Comparison of ENCODE assay signal across 8 mouse cellular contexts in genomic region chr11:50114329-50114728, GRCm38 (mm10). TPM values are rescaled to one million over a fixed set of nuclear protein-coding genes. Genes with fewer than 3 reads are reported as not detected.
A peak's percentile ranks its signal among the peaks of the same experiment; 100 is the strongest.
DNase-seq lines count a peak whose midpoint lies in the region; ATAC-seq and TF ChIP-seq lines count a peak whose summit lies in the region.

No protein-coding gene starts in this region.

- no peaks in the 10 kb centered on the region for H3K27me3 ChIP-seq in forebrain, embryonic 11.5 days (ENCODE audit: control insufficient read depth, insufficient read depth, low read length)
- no peaks in the 10 kb centered on the region for H3K27me3 ChIP-seq in hindbrain, embryonic 14.5 days (ENCODE audit: control insufficient read depth, insufficient read depth, low read length)
- H3K27me3 ChIP-seq in thymus, adult 2 months (ENCODE audit: control insufficient read depth, insufficient read depth, low read length), result no peaks in the 10 kb centered on the region

- no peak for ATAC-seq in forebrain, embryonic 11.5 days (replicated peaks; ENCODE audit: low FRiP score)
- ATAC-seq in hindbrain, embryonic 14.5 days (ENCODE audit: low FRiP score), result no peak

- H3K27ac ChIP-seq in forebrain, embryonic 11.5 days (ENCODE audit: low read depth, low read length), result no peak overlapping the region
- no peak overlapping the region for H3K27ac ChIP-seq in hindbrain, embryonic 14.5 days
- no peak overlapping the region for H3K27ac ChIP-seq in thymus, adult 2 months (ENCODE audit: control insufficient read depth, insufficient read depth, low read length)

- H3K36me3 ChIP-seq in forebrain, embryonic 11.5 days (ENCODE audit: control insufficient read depth, insufficient read depth, low read length), result no peaks in the 10 kb centered on the region
- peaks cover 28% of the 10 kb centered on the region for H3K36me3 ChIP-seq in hindbrain, embryonic 14.5 days (replicated peaks; ENCODE audit: control insufficient read depth, insufficient read depth)
- H3K36me3 ChIP-seq in thymus, adult 2 months (ENCODE audit: control insufficient read depth, insufficient read depth, low read length), result no peaks in the 10 kb centered on the region

- no peak overlapping the region for H3K4me3 ChIP-seq in forebrain, embryonic 11.5 days (ENCODE audit: low read depth, low read length)
- no peak overlapping the region for H3K4me3 ChIP-seq in hindbrain, embryonic 14.5 days (replicated peaks; ENCODE audit: low read length)
- H3K4me3 ChIP-seq in thymus, adult 2 months (ENCODE audit: control insufficient read depth, insufficient read depth, low read length), result no peak overlapping the region

- no peaks in the 10 kb centered on the region for H3K9me3 ChIP-seq in forebrain, embryonic 11.5 days (ENCODE audit: control insufficient read depth, low read length)
- no peaks in the 10 kb centered on the region for H3K9me3 ChIP-seq in hindbrain, embryonic 14.5 days (ENCODE audit: control insufficient read depth, low read length)

- peak; percentile 87 for TF ChIP-seq CTCF in brain, embryonic 14.5 days (IDR thresholded peaks at IDR 0.05; ENCODE audit: borderline replicate concordance, extremely low read depth, insufficient read depth, insufficient read length)
- TF ChIP-seq CTCF in thymus, adult 2 months (IDR thresholded peaks at IDR 0.05; ENCODE audit: borderline replicate concordance, control insufficient read depth, extremely low read depth, insufficient read depth, low read length, poor library complexity), result peak; percentile 86

- no peak for TF ChIP-seq POLR2A in brain, embryonic 14.5 days (IDR thresholded peaks at IDR 0.05; ENCODE audit: borderline replicate concordance, extremely low read depth, insufficient read depth, insufficient read length, poor library complexity, severe bottlenecking)
- no peak for TF ChIP-seq POLR2A in thymus, adult 2 months (IDR thresholded peaks at IDR 0.05; ENCODE audit: control insufficient read depth, extremely low read depth, insufficient read depth, low read length, poor library complexity)

- DNase-seq in right cerebral cortex, adult 2 months (ENCODE audit: low spot score in 2 of 2), result peak; percentile 38 to 50
- no peak for DNase-seq in right cerebral cortex, postnatal 36 days (ENCODE audit: low spot score in 2 of 2)
- peak; percentile 71 for DNase-seq in brain, embryonic 14.5 days (ENCODE audit: low read depth)
- DNase-seq in forebrain, embryonic 11.5 days (ENCODE audit: low spot score), result peak; percentile 86
- peak; percentile 71 for DNase-seq in hindbrain, embryonic 14.5 days (ENCODE audit: low spot score)
- peak; percentile 84 for DNase-seq in liver
- peak; percentile 90 for DNase-seq in naive thymus-derived CD4-positive, alpha-beta T cell, adult 2 months (ENCODE audit: low read depth)
- peak; percentile 88 for DNase-seq in thymus, adult 2 months

- no peaks in the 10 kb centered on the region for H3K4me1 ChIP-seq in forebrain, embryonic 11.5 days (replicated peaks; ENCODE audit: control insufficient read depth, insufficient read depth, low read length)
- H3K4me1 ChIP-seq in hindbrain, embryonic 14.5 days (replicated peaks; ENCODE audit: control insufficient read depth, insufficient read depth, low read length), result no peaks in the 10 kb centered on the region
- no peaks in the 10 kb centered on the region for H3K4me1 ChIP-seq in thymus, adult 2 months (replicated peaks; ENCODE audit: control insufficient read depth, insufficient read depth, low read length)

- H3K9ac ChIP-seq in forebrain, embryonic 11.5 days (ENCODE audit: low read length), result no peak overlapping the region
- H3K9ac ChIP-seq in hindbrain, embryonic 14.5 days, result no peak overlapping the region

- no peak overlapping the region for H3K4me2 ChIP-seq in forebrain, embryonic 11.5 days (ENCODE audit: low read depth, low read length, severe bottlenecking)
- H3K4me2 ChIP-seq in hindbrain, embryonic 14.5 days (replicated peaks), result no peak overlapping the region

- 23% methylated on average over 5 of the region's 5 CpGs for WGBS in forebrain, embryonic 11.5 days
- 25% methylated on average over 5 of the region's 5 CpGs for WGBS in hindbrain, embryonic 14.5 days
- WGBS in thymus, adult 2 months, result 19% methylated on average over 5 of the region's 5 CpGs

RNA-seq across cellular contexts. Expression of gene Tbc1d9b, which starts 16.9 kb away (rescaled TPM):
- polyA plus RNA-seq in brain, embryonic 14.5 days (2012; rRNA removed), result 37.4 and 52.9 TPM in 2 replicates
- 34.0 and 36.9 TPM in 2 replicates for polyA plus RNA-seq in forebrain, embryonic 11.5 days (2014; fragmentation: Nextera tagmentation; extraction: Ambion mirVana)
- 35.7 and 38.2 TPM in 2 replicates for polyA plus RNA-seq in hindbrain, embryonic 14.5 days (2014; fragmentation: Nextera tagmentation; extraction: Ambion mirVana)
- 58.7 and 70.3 TPM in 2 replicates for polyA plus RNA-seq in thymus, adult 2 months (2012; rRNA removed)

RNA-seq across cellular contexts. Expression of gene Mrnip, which starts 59.9 kb away (rescaled TPM):
- polyA plus RNA-seq in brain, embryonic 14.5 days (2012; rRNA removed), result 33.1 and 35.9 TPM in 2 replicates
- 20.1 and 21.1 TPM in 2 replicates for polyA plus RNA-seq in forebrain, embryonic 11.5 days (2014; fragmentation: Nextera tagmentation; extraction: Ambion mirVana)
- 34.4 and 37.7 TPM in 2 replicates for polyA plus RNA-seq in hindbrain, embryonic 14.5 days (2014; fragmentation: Nextera tagmentation; extraction: Ambion mirVana)
- polyA plus RNA-seq in thymus, adult 2 months (2012; rRNA removed), result 8.7 and 8.9 TPM in 2 replicates

Comparison
In these comparisons a context has a peak if more than half of its experiments do, and no peak if none do; other contexts are left out.
1. DNase-seq: peak in right cerebral cortex, adult 2 months (2 of 2), brain, embryonic 14.5 days (single experiment), forebrain, embryonic 11.5 days (single experiment), hindbrain, embryonic 14.5 days (single experiment), liver (single experiment), naive thymus-derived CD4-positive, alpha-beta T cell, adult 2 months (single experiment) and thymus, adult 2 months (single experiment); none in right cerebral cortex, postnatal 36 days (0 of 2).